Mouse (Mus musculus) CH12.LX (cell line): Measurements from ENCODE around the gene Vangl2.

Experiments
- CTCF ChIP-seq, 2 experiments: IDR thresholded peaks in 1 of 2; conservative IDR thresholded peaks in 1 of 2; 2 replicates each; pipeline ENCODE4 v1.5.1; 2011 to 2012; ENCODE audit warnings: low read depth in 2 of 2, low read length in 2 of 2, improper control_type of control experiment in 1 of 2, inconsistent platforms in 1 of 2, mild to moderate bottlenecking in 1 of 2, moderate library complexity in 1 of 2
- USF2 ChIP-seq: conservative IDR thresholded peaks from 2 replicates; pipeline ENCODE4 v1.6.1; 2011; ENCODE audit warnings: low read depth, low read length, improper control_type of control experiment

- no peak for TF ChIP-seq CTCF (conservative IDR thresholded peaks at IDR 0.05 in 1 of 2, IDR thresholded peaks at IDR 0.05 in 1 of 2; ENCODE audit: low read depth in 2 of 2, low read length in 2 of 2)
- TF ChIP-seq USF2: no peak
Measured at GRCm38 (mm10) chr1:172058874-172059273, 30.6 kb upstream of the Vangl2 start.
